Mouse (Mus musculus) embryonic facial prominence, embryonic 13.5 days (tissue): ENCODE results near the gene Nos1ap. TPM values are rescaled to one million over a fixed set of nuclear protein-coding genes. Genes with fewer than 3 reads are reported as not detected.

Source experiments
- polyA plus RNA-seq: library from polyadenylated mRNA; unstranded; fragments of >200 nt; fragmentation: Nextera tagmentation; extraction: Ambion mirVana; gene quantifications from 2 replicates; pipeline ENCODE4 v1.2.1, GENCODE M21; 2015

The Nos1ap gene
- polyA plus RNA-seq, 1 experiment from 2014 or later, result 6.2 TPM

Other genes starting within 250 kb of the Nos1ap start
- 12.2 and 13.0 TPM in 2 replicates for gene Olfml2b, start 54.7 kb upstream of the Nos1ap start, polyA plus RNA-seq